Mouse (Mus musculus) midbrain, postnatal 0 days (tissue): ENCODE results near the gene Arid1a. TPM values are rescaled to one million over a fixed set of nuclear protein-coding genes. Genes with fewer than 3 reads are reported as not detected.
A peak's percentile ranks its signal among the peaks of the same experiment; 100 is the strongest.

Source experiments
- ATAC-seq: fragments of 200-750 bp; cut with Nextera tagmentation; 2 replicates; pipeline ENCODE4 v1.8.0; 2017; ENCODE audit warnings: moderate number of reproducible peaks, mild to moderate bottlenecking, moderate TSS enrichment, moderate library complexity; ENCODE audit not compliant: low FRiP score
- DNase-seq: peaks from one replicate; pipeline ENCODE4 v3.0.0-alpha.2; 2015; ENCODE audit warnings: low spot score
- H3K27ac ChIP-seq: fragments of 300-500 bp; sonication (generic); 2 replicates; pipeline ENCODE4 v1.5.1; 2014; ENCODE audit warnings: low read depth, mild to moderate bottlenecking, low read length, mixed read lengths
- H3K27me3 ChIP-seq: fragments of 300-500 bp; sonication (generic); 2 replicates; pipeline ENCODE4 v1.6.1; 2014; ENCODE audit warnings: low read length, control low read depth, mixed read lengths; ENCODE audit not compliant: insufficient read depth
- H3K36me3 ChIP-seq: fragments of 300-500 bp; sonication (generic); 2 replicates; pipeline ENCODE4 v1.6.1; 2014; ENCODE audit warnings: low read length, control low read depth, mixed read lengths; ENCODE audit not compliant: insufficient read depth
- H3K4me1 ChIP-seq: fragments of 300-500 bp; sonication (generic); 2 replicates; pipeline ENCODE4 v1.6.1; 2014; ENCODE audit warnings: mild to moderate bottlenecking, control low read depth, antibody characterized with exemption, low read length, mixed read lengths; ENCODE audit not compliant: insufficient read depth
- H3K4me2 ChIP-seq: fragments of 300-500 bp; sonication (generic); 2 replicates; pipeline ENCODE4 v1.6.1; 2014; ENCODE audit warnings: low read depth, mild to moderate bottlenecking, low read length, mixed read lengths; ENCODE audit not compliant: poor library complexity, severe bottlenecking
- H3K4me3 ChIP-seq: fragments of 300-500 bp; sonication (generic); 2 replicates; pipeline ENCODE4 v1.5.1; 2014; ENCODE audit warnings: low read depth, mild to moderate bottlenecking, low read length, moderate library complexity
- H3K9ac ChIP-seq: fragments of 300-500 bp; sonication (generic); replicated peaks from 2 replicates; pipeline ENCODE4 v1.6.1; 2014; ENCODE audit warnings: mild to moderate bottlenecking, low read length, moderate library complexity, mixed read lengths; ENCODE audit not compliant: poor library complexity, severe bottlenecking
- H3K9me3 ChIP-seq: fragments of 300-500 bp; sonication (generic); 2 replicates; pipeline ENCODE4 v1.6.1; 2016; ENCODE audit warnings: low read length, control low read depth
- CTCF ChIP-seq: IDR thresholded peaks from 2 replicates; pipeline ENCODE4 v1.5.1; 2016; ENCODE audit warnings: antibody characterized with exemption, mild to moderate bottlenecking
- WGBS: fragments of 180-500 bp; shearing (Covaris S2); extraction: QIAGEN DNeasy Blood & Tissue Kit; methylation state at CpG from one replicate; pipeline ENCODE4 v1.1.7; 2014; 5-methylcytosine and 5-hydroxymethylcytosine counted together
- polyA plus RNA-seq: library from polyadenylated mRNA; unstranded; fragments of >200 nt; fragmentation: Nextera tagmentation; extraction: Ambion mirVana; gene quantifications from 2 replicates; pipeline ENCODE4 v1.2.1, GENCODE M21; 2015
- total RNA-seq: library from RNA; depleted of rRNA; stranded (reverse); fragments of >200 nt; gene quantifications from 2 replicates; pipeline ENCODE4 v1.2.3, GENCODE M21; 2014; rRNA removed

Arid1a gene
- total RNA-seq, result 59.1 and 66.2 TPM in 2 replicates
- 16.7 and 19.5 TPM in 2 replicates for polyA plus RNA-seq

- peak within 1 kb of the TSS; percentile 69 for H3K4me2 ChIP-seq
- H3K9me3 ChIP-seq, result no peaks in the 10 kb centered on the region
- no peaks in the 10 kb centered on the region for H3K27me3 ChIP-seq
- H3K4me3 ChIP-seq, result peak within 1 kb of the TSS; percentile 49
- ATAC-seq (peak; percentile 68), DNase-seq (peak; percentile 97)
- peaks cover 8% of the 10 kb centered on the region for H3K4me1 ChIP-seq
- TF ChIP-seq CTCF, result no peak
- no peaks in the 10 kb centered on the region for H3K36me3 ChIP-seq
- peak within 1 kb of the TSS; percentile 91 for H3K27ac ChIP-seq
- H3K9ac ChIP-seq, result peak within 1 kb of the TSS; percentile 60
- under 1% methylated on average over 40 of the region's 40 CpGs for WGBS
Measured at GRCm38 (mm10) chr4:133756514-133757268, at the start of gene Arid1a. TSS of gene Arid1a (minus strand) at chr4:133756769.

- Histone ChIP-seq H3K9ac (no peak overlapping the region), H3K27me3 (no peaks in the 10 kb centered on the region), H3K4me1 (no peaks in the 10 kb centered on the region), H3K4me3 (no peak overlapping the region), H3K9me3 (no peaks in the 10 kb centered on the region), H3K36me3 (no peaks in the 10 kb centered on the region), H3K4me2 (no peak overlapping the region), H3K27ac (no peak overlapping the region)
- 74% methylated on average over 15 of the region's 15 CpGs for WGBS
- no peak for ATAC-seq
- TF ChIP-seq CTCF, result no peak
- no peak for DNase-seq
Measured at GRCm38 (mm10) chr4:133804401-133805263, 48.1 kb upstream of the Arid1a start.

GRCm38 (mm10) chr4:133800589-133800988, 44.0 kb upstream of the Arid1a start:
- H3K9ac ChIP-seq, result no peak overlapping the region
- H3K36me3 ChIP-seq, result no peaks in the 10 kb centered on the region
- no peak for ATAC-seq
- no peaks in the 10 kb centered on the region for H3K27me3 ChIP-seq
- no peaks in the 10 kb centered on the region for H3K4me1 ChIP-seq
- no peak overlapping the region for H3K4me2 ChIP-seq
- H3K4me3 ChIP-seq, result no peak overlapping the region
- no peaks in the 10 kb centered on the region for H3K9me3 ChIP-seq
- TF ChIP-seq CTCF, result no peak
- no peak overlapping the region for H3K27ac ChIP-seq
- DNase-seq, result no peak
- 34% methylated on average over 6 of the region's 6 CpGs for WGBS

- Histone ChIP-seq H3K4me3 (no peak overlapping the region), H3K9ac (no peak overlapping the region), H3K36me3 (no peaks in the 10 kb centered on the region), H3K27me3 (no peaks in the 10 kb centered on the region), H3K4me1 (no peaks in the 10 kb centered on the region), H3K27ac (no peak overlapping the region), H3K4me2 (no peak overlapping the region), H3K9me3 (no peaks in the 10 kb centered on the region)
- no peak for TF ChIP-seq CTCF
- DNase-seq, result no peak
- no peak for ATAC-seq
- 92% methylated on average over 3 of the region's 3 CpGs for WGBS
Measured at GRCm38 (mm10) chr4:133793269-133793668, 36.7 kb upstream of the Arid1a start.

GRCm38 (mm10) chr4:133774570-133775554, 18.3 kb upstream of the Arid1a start:
- WGBS, result 77% methylated on average over 21 of the region's 21 CpGs
- Histone ChIP-seq H3K27me3 (no peaks in the 10 kb centered on the region), H3K4me3 (no peak overlapping the region), H3K9ac (no peak overlapping the region), H3K4me2 (no peak overlapping the region), H3K9me3 (no peaks in the 10 kb centered on the region), H3K27ac (no peak overlapping the region), H3K36me3 (no peaks in the 10 kb centered on the region), H3K4me1 (no peaks in the 10 kb centered on the region)
- ATAC-seq (no peak), DNase-seq (peak; percentile 92)
- TF ChIP-seq CTCF, result peak; percentile 69
